Mouse (Mus musculus): ENCODE measurements at regions not wholly inside any gene's neighbourhood (a gene's known extent, or its start where the extent isn't known, plus 50 kb on each side); places are given as distances from the start of the nearest gene placed in this dataset.

DNA sequence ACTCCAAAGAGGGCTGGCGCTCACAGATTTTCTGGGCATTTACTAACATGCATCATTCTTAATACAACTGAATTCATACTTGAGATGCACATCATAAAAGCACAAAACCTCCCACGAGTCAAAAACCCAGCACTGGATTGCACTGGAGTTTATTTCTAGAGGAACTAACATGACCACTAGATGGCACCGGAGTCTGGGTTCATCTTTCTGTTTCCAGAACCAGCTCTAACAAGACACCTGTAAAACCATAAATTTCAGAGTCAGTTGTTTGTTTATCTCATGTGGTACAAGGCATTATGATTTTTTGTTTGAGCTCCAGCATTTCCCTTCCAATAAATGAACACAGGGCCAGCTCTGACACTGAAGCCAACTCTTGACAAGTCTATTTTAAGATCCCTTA lies 179.2 kb downstream of the Tmem26 start:
- no peak for TF ChIP-seq TAL1 (IDR thresholded peaks at IDR 0.05; ENCODE audit: low read length)
- TF ChIP-seq GATA1 (IDR thresholded peaks at IDR 0.05; ENCODE audit: low read length) = no peak

Measured in erythroblast, embryonic 14.5 days (primary cell).